Mouse (Mus musculus) myocyte (in vitro differentiated cells): Measurements from ENCODE around the gene Hsd17b12.

Experiments used
- CEBPB ChIP-seq: IDR thresholded peaks from 2 replicates; pipeline ENCODE4 v1.6.1; 2011; ENCODE audit warnings: mild to moderate bottlenecking, moderate library complexity; ENCODE audit not compliant: poor library complexity, insufficient read depth, severe bottlenecking
- E2F4 ChIP-seq: IDR thresholded peaks from one replicate; pipeline ENCODE4 v1.6.1; 2011; ENCODE audit warnings: mild to moderate bottlenecking, control low read depth, moderate library complexity; ENCODE audit not compliant: insufficient read depth
- MAX ChIP-seq: IDR thresholded peaks from one replicate; pipeline ENCODE4 v1.6.1; 2011; ENCODE audit warnings: low read depth, mild to moderate bottlenecking, control low read depth
- POLR2A ChIP-seq: IDR thresholded peaks from one replicate; pipeline ENCODE4 v1.6.1; 2011; ENCODE audit warnings: low read depth, mild to moderate bottlenecking, control low read depth, moderate library complexity; ENCODE audit not compliant: insufficient read length
- POLR2AphosphoS2 ChIP-seq: IDR thresholded peaks from one replicate; pipeline ENCODE4 v1.6.1; 2011; ENCODE audit warnings: low read depth, control low read depth; ENCODE audit not compliant: insufficient read length
- TCF12 ChIP-seq: IDR thresholded peaks from one replicate; pipeline ENCODE4 v1.6.1; 2011; ENCODE audit warnings: mild to moderate bottlenecking, control low read depth; ENCODE audit not compliant: poor library complexity, insufficient read depth, severe bottlenecking

- no peak for TF ChIP-seq POLR2A
- no peak for TF ChIP-seq E2F4
- no peak for TF ChIP-seq CEBPB
- TF ChIP-seq MAX = no peak
- TF ChIP-seq TCF12 = no peak
- no peak for TF ChIP-seq POLR2AphosphoS2
Measured at GRCm38 (mm10) chr2:94049471-94050176, 108.1 kb downstream of the Hsd17b12 start.
